Comparison of ENCODE assay signal across 26 mouse cellular contexts in genomic region chr7:135612276-135612675, GRCm38 (mm10).
DNase-seq lines count a peak whose midpoint lies in the region; ATAC-seq and TF ChIP-seq lines count a peak whose summit lies in the region.
"Had no signal": no experiment of that assay in that cellular context is flagged by ENCODE, and none has a peak within 500 bp of the region (broad histone marks: within the 10 kb centered on the region; RNA-seq: fewer than 3 reads in every experiment).

No protein-coding gene starts in this region.

- peaks cover 16% of the 10 kb centered on the region for H3K4me1 ChIP-seq in heart, embryonic 12.5 days (replicated peaks)
- H3K4me1 ChIP-seq in midbrain, embryonic 10.5 days: peaks cover 20% of the 10 kb centered on the region
- H3K4me1 ChIP-seq in midbrain, postnatal 0 days (ENCODE audit: insufficient read depth, low read length): 0 out of 2 replicates have a peak, but pooled peaks cover 5% of the 10 kb centered on the region
- peaks cover 19% of the 10 kb centered on the region for H3K4me1 ChIP-seq in embryonic facial prominence, embryonic 13.5 days
- peaks cover 10% of the 10 kb centered on the region for H3K4me1 ChIP-seq in stomach, embryonic 15.5 days
- H3K4me1 ChIP-seq: limb, embryonic 10.5 days; neural tube, embryonic 12.5 days had no signal

- H3K9me3 ChIP-seq in heart, embryonic 12.5 days (replicated peaks): peaks cover 7% of the 10 kb centered on the region; the same call in 1 of the 2 replicates
- H3K9me3 ChIP-seq in midbrain, embryonic 10.5 days (replicated peaks): no peaks in the 10 kb centered on the region
- no peaks in the 10 kb centered on the region for H3K9me3 ChIP-seq in midbrain, postnatal 0 days (ENCODE audit: low read length)
- no peaks in the 10 kb centered on the region for H3K9me3 ChIP-seq in embryonic facial prominence, embryonic 13.5 days
- H3K9me3 ChIP-seq in stomach, embryonic 15.5 days: no peaks in the 10 kb centered on the region
- H3K9me3 ChIP-seq: forebrain, embryonic 15.5 days; kidney, embryonic 15.5 days; limb, embryonic 10.5 days; liver, embryonic 15.5 days; neural tube, embryonic 12.5 days had no signal

- peaks cover 11% of the 10 kb centered on the region; the same call in 1 of the 2 replicates for H3K27me3 ChIP-seq in heart, embryonic 12.5 days (replicated peaks)
- no peaks in the 10 kb centered on the region; the same call in 1 of the 2 replicates for H3K27me3 ChIP-seq in midbrain, embryonic 10.5 days (ENCODE audit: low read depth, poor library complexity, severe bottlenecking)
- no peaks in the 10 kb centered on the region for H3K27me3 ChIP-seq in midbrain, postnatal 0 days (ENCODE audit: insufficient read depth, low read length)
- peaks cover 6% of the 10 kb centered on the region; the same call in 1 of the 2 replicates for H3K27me3 ChIP-seq in embryonic facial prominence, embryonic 13.5 days
- no peaks in the 10 kb centered on the region for H3K27me3 ChIP-seq in stomach, embryonic 15.5 days (replicated peaks)
- H3K27me3 ChIP-seq: forebrain, embryonic 15.5 days; kidney, embryonic 15.5 days; liver, embryonic 15.5 days; neural tube, embryonic 12.5 days; Patski had no signal

- DNase-seq in heart, adult 11 months: peak; percentile 73
- DNase-seq in midbrain, embryonic 10.5 days (ENCODE audit: low spot score): no peak
- DNase-seq in midbrain, postnatal 0 days (ENCODE audit: low spot score): no peak
- no peak for DNase-seq in spleen, postnatal 14 days (ENCODE audit: low spot score in 2 of 2)
- DNase-seq: adrenal gland, adult 2 months; cerebellum, adult 18-20 months; cerebellum, postnatal 14 days; embryo, embryonic 11 days; gastrocnemius, postnatal 10 days; heart, postnatal 10 days; liver; lung, postnatal 4 days; right cerebral cortex, adult 18-20 months; right cerebral cortex, postnatal 4 days had no signal

- H3K9ac ChIP-seq in heart, embryonic 12.5 days: no peak overlapping the region
- H3K9ac ChIP-seq in midbrain, postnatal 0 days (replicated peaks; ENCODE audit: low read length, poor library complexity, severe bottlenecking): no peak overlapping the region
- H3K9ac ChIP-seq in embryonic facial prominence, embryonic 13.5 days: no peak overlapping the region
- no peak overlapping the region for H3K9ac ChIP-seq in stomach, embryonic 15.5 days
- H3K9ac ChIP-seq: forebrain, embryonic 15.5 days; kidney, embryonic 15.5 days; liver, embryonic 15.5 days; neural tube, embryonic 12.5 days had no signal

- no peak overlapping the region for H3K4me2 ChIP-seq in heart, embryonic 12.5 days
- H3K4me2 ChIP-seq in midbrain, postnatal 0 days (ENCODE audit: low read depth, low read length, poor library complexity, severe bottlenecking): no peak overlapping the region
- H3K4me2 ChIP-seq in embryonic facial prominence, embryonic 13.5 days: no peak overlapping the region
- H3K4me2 ChIP-seq in stomach, embryonic 15.5 days: no peak overlapping the region
- H3K4me2 ChIP-seq: forebrain, embryonic 15.5 days; heart, embryonic 11.5 days; kidney, embryonic 15.5 days; liver, embryonic 15.5 days; neural tube, embryonic 12.5 days had no signal

- ATAC-seq in heart, embryonic 12.5 days (ENCODE audit: insufficient number of reproducible peaks, low FRiP score): no peak
- ATAC-seq in midbrain, postnatal 0 days (ENCODE audit: low FRiP score): no peak
- ATAC-seq in embryonic facial prominence, embryonic 13.5 days (ENCODE audit: insufficient number of reproducible peaks, insufficient read depth, low FRiP score, low TSS enrichment, low read depth): no peak
- no peak for ATAC-seq in stomach, embryonic 15.5 days (ENCODE audit: insufficient read depth, low FRiP score, low read depth)
- ATAC-seq in activated CD4-positive, CD25-positive, alpha-beta regulatory T cell, adult 4 months: no peak
- ATAC-seq: forebrain, embryonic 15.5 days; intestine, postnatal 0 days had no signal

- no peak overlapping the region for H3K4me3 ChIP-seq in heart, embryonic 12.5 days
- no peak overlapping the region for H3K4me3 ChIP-seq in midbrain, embryonic 10.5 days
- no peak overlapping the region for H3K4me3 ChIP-seq in midbrain, postnatal 0 days (ENCODE audit: low read depth, low read length)
- H3K4me3 ChIP-seq in embryonic facial prominence, embryonic 13.5 days: no peak overlapping the region
- H3K4me3 ChIP-seq in stomach, embryonic 15.5 days (replicated peaks): no peak overlapping the region
- H3K4me3 ChIP-seq: forebrain, embryonic 15.5 days; kidney, embryonic 15.5 days; limb, embryonic 10.5 days; liver, embryonic 15.5 days; neural tube, embryonic 12.5 days had no signal

- H3K36me3 ChIP-seq in heart, embryonic 12.5 days: no peaks in the 10 kb centered on the region
- H3K36me3 ChIP-seq in midbrain, embryonic 10.5 days: no peaks in the 10 kb centered on the region
- no peaks in the 10 kb centered on the region for H3K36me3 ChIP-seq in midbrain, postnatal 0 days (ENCODE audit: insufficient read depth, low read length)
- H3K36me3 ChIP-seq in embryonic facial prominence, embryonic 13.5 days: no peaks in the 10 kb centered on the region
- no peaks in the 10 kb centered on the region for H3K36me3 ChIP-seq in stomach, embryonic 15.5 days
- H3K36me3 ChIP-seq: forebrain, embryonic 15.5 days; kidney, embryonic 15.5 days; limb, embryonic 10.5 days; liver, embryonic 15.5 days; neural tube, embryonic 12.5 days had no signal

- no peak overlapping the region for H3K27ac ChIP-seq in heart, embryonic 12.5 days (ENCODE audit: poor library complexity, severe bottlenecking)
- H3K27ac ChIP-seq in midbrain, embryonic 10.5 days (replicated peaks): peak overlapping the region; percentile 28; the same call in 1 of the 2 replicates
- no peak overlapping the region for H3K27ac ChIP-seq in midbrain, postnatal 0 days (ENCODE audit: low read depth, low read length)
- peak overlapping the region; percentile 39; the same call in 1 of the 2 replicates for H3K27ac ChIP-seq in embryonic facial prominence, embryonic 13.5 days
- peak overlapping the region; percentile 13; the same call in 1 of the 2 replicates for H3K27ac ChIP-seq in stomach, embryonic 15.5 days
- H3K27ac ChIP-seq: forebrain, embryonic 15.5 days; kidney, embryonic 15.5 days; limb, embryonic 10.5 days; liver, embryonic 15.5 days; neural tube, embryonic 12.5 days had no signal

- no peak for TF ChIP-seq CTCF in midbrain, postnatal 0 days (IDR thresholded peaks at IDR 0.05)

- 84% methylated on average over 16 of the region's 16 CpGs for WGBS in heart, embryonic 12.5 days
- 64% methylated on average over 16 of the region's 16 CpGs for WGBS in midbrain, embryonic 10.5 days
- 52% methylated on average over 16 of the region's 16 CpGs for WGBS in midbrain, postnatal 0 days
- 37% methylated on average over 16 of the region's 16 CpGs for WGBS in embryonic facial prominence, embryonic 13.5 days
- 87% methylated on average over 16 of the region's 16 CpGs for WGBS in stomach, embryonic 15.5 days

Comparison
In these comparisons a context has a peak if more than half of its experiments do, and no peak if none do; other contexts are left out.
1. H3K27ac ChIP-seq: peak in midbrain, embryonic 10.5 days (single experiment), embryonic facial prominence, embryonic 13.5 days (single experiment) and stomach, embryonic 15.5 days (single experiment); none in heart, embryonic 12.5 days (single experiment) and midbrain, postnatal 0 days (single experiment).